Mouse (Mus musculus) v-Abl transformed pro-B cells (cell line): ENCODE results near the gene Spryd7.
"Not testable (repeated sequence)": the region's sequence is repeated elsewhere in the genome, so short reads cannot be mapped to it uniquely, and the experiment has no call there.

Experiments used
- in situ Hi-C, 2 experiments: fragments of 400-800 bp; cut with MboI; formaldehyde crosslinking; loops; one replicate each; pipeline ENCODE4 v1.15.1; 2025; ENCODE audit not compliant: unreplicated experiment in 2 of 2

Spryd7 gene

GRCm38 (mm10) chr14:61537772-61538171 is 18.9 kb downstream of the Spryd7 start:
- in situ Hi-C loops, result not testable (repeated sequence)

GRCm38 (mm10) chr14:61536631-61537264 is 19.9 kb downstream of the Spryd7 start:
- in situ Hi-C loops, result no loop called here

GRCm38 (mm10) chr14:61535811-61536210 is 20.9 kb downstream of the Spryd7 start:
- in situ Hi-C loops, result no loop called here

- in situ Hi-C loops, result no loop called here
Measured at GRCm38 (mm10) chr14:61530966-61531365, 25.7 kb downstream of the Spryd7 start.

GRCm38 (mm10) chr14:61530396-61530795 is 26.3 kb downstream of the Spryd7 start:
- in situ Hi-C loops, result no loop called here

GRCm38 (mm10) chr14:61529533-61529932 is 27.2 kb downstream of the Spryd7 start:
- in situ Hi-C loops, result no loop called here

- in situ Hi-C loops, result no loop called here
Measured at GRCm38 (mm10) chr14:61526006-61526405, 30.7 kb downstream of the Spryd7 start.

- in situ Hi-C loops, result no loop called here
Measured at GRCm38 (mm10) chr14:61523821-61524220, 32.9 kb downstream of the Spryd7 start.

GRCm38 (mm10) chr14:61518659-61519480 is 37.8 kb downstream of the Spryd7 start:
- in situ Hi-C loops, result no loop called here

- in situ Hi-C loops, result no loop called here
Measured at GRCm38 (mm10) chr14:61516471-61517426, 39.9 kb downstream of the Spryd7 start.

- in situ Hi-C loops, result no loop called here
Measured at GRCm38 (mm10) chr14:61511494-61511893, 45.2 kb downstream of the Spryd7 start.

- in situ Hi-C loops, result loop anchor here (5.0 kb wide), 1 partner anchor 166 kb away; no protein-coding TSS in a partner anchor
Measured at GRCm38 (mm10) chr14:61497716-61498490, 58.8 kb downstream of the Spryd7 start.

- in situ Hi-C loops, result no loop called here
Measured at GRCm38 (mm10) chr14:61493511-61494135, 63.1 kb downstream of the Spryd7 start.
